Mouse (Mus musculus) layer of hippocampus, adult 6 months (tissue): ENCODE data around the gene Ndufa4. TPM values are rescaled to one million over a fixed set of nuclear protein-coding genes. Genes with fewer than 3 reads are reported as not detected.

Experiments
- long read RNA-seq, 2 experiments: library from polyadenylated mRNA; unstranded; transcript quantifications; one replicate each; pipeline ENCODE4 v2.0.0; 2019 to 2020
- polyA plus RNA-seq: library from polyadenylated mRNA; unstranded; fragments of <200 nt; fragmentation: Nextera tagmentation; gene quantifications from 2 replicates; pipeline ENCODE4 v1.2.3, GENCODE M21; 2021

Gene Ndufa4
- 3,082 and 3,531 TPM in 2 replicates for polyA plus RNA-seq
- long read RNA-seq, experiment 1, transcript Ndufa4-204 (5 exons, 452 nt) = minor isoform, 6 of 1,217 reads
- long read RNA-seq, experiment 1, transcript Ndufa4-205 (4 exons, 610 nt) = major isoform, 1,187 of 1,217 reads
- long read RNA-seq, experiment 1, partial matches to known transcripts = 6 of 1,217 reads
- long read RNA-seq, experiment 1, other reads (novel, unspliced or antisense) = 14 of 1,217 reads
- long read RNA-seq, experiment 2, transcript Ndufa4-205 (4 exons, 610 nt) = major isoform, 118 of 125 reads
- long read RNA-seq, experiment 2, partial matches to known transcripts = 6 of 125 reads
- long read RNA-seq, experiment 2, other reads (novel, unspliced or antisense) = 1 of 125 reads

DNA sequence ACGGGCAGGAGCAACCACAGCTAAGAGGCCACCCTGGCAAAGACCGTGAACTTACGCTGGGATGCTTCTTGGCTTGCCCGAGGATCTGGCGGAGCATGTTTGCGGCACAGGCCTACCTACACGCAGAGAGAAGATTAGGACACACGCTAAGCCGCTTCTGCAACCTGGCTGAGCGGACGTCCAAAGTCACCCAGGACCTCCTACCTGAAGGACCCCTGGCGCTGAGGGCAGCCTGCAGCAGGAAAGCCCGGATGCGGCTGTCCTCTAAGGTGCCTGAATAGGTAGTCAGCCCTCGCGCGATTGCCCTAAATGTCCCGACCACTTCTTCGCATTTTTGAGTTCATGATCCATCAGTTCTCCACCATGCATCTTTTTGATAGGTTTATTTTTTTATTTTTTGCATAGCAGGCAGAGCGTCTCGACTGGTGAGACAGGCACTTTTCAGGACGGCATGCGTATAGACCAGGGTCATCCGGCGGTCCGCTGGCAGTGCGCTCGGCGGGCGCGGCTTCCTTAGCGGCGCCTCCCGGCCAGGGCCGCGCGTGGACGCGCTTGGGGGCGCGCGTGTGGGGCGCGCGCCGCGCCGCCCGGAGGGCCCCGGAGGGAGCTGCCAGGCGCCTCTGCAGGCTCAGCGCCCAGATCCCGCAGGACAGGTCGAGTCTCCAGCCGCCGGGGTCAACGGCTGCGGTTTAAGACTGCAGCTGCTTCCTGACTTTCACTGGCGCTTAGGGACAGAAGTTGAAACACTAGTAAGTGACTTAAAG, at the start of gene Ndufa4, which contains the start of gene Phf14:
Ndufa4 (minus strand) TSS at position 229 of the 764 bp plus-strand sequence.
Phf14 (plus strand) TSS at position 541 of the 764 bp plus-strand sequence.

Other genes with a start within 250 kb of the Ndufa4 start
- 20.0 and 25.4 TPM in 2 replicates for gene Phf14, start 312 bp upstream of the Ndufa4 start, polyA plus RNA-seq